In the genomic region with DNA sequence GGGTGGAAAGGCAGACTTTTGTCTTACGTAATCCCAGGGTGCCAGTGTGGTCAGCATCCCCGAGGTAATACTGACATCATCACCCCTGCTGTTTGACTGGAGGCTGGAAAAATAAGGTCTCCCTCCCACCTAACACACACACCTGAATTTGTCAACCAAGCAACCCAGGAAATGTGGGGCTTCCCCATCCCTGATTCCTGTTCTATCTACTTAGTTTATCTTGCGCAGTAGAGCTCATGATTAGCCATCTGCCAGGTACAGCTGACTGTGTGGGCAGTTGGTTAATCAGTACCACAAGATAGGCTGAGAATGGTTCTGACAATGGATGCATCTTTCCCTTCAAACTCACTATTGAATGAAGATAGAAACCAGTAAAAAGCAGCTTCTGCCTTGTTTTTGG, we compare ENCODE assay signal across 21 mouse cellular contexts. TPM values are rescaled to one million over a fixed set of nuclear protein-coding genes. Genes with fewer than 3 reads are reported as not detected.
DNase-seq lines count a peak whose midpoint lies in the region; ATAC-seq and TF ChIP-seq lines count a peak whose summit lies in the region.
"Had no signal": no experiment of that assay in that cellular context is flagged by ENCODE, and none has a peak within 500 bp of the region (broad histone marks: within the 10 kb centered on the region; RNA-seq: fewer than 3 reads in every experiment).

No protein-coding gene starts in this region.

- TF ChIP-seq CTCF in left cerebral cortex, adult 2 months (IDR thresholded peaks at IDR 0.05): no peak

- DNase-seq in heart, adult 11 months: peak; percentile 83
- no peak for DNase-seq in heart, adult 18-20 months
- no peak for DNase-seq in left cerebral cortex, adult 2 months (ENCODE audit: extremely low spot score in 1 of 2, low spot score in 2 of 2)
- no peak for DNase-seq in left cerebral cortex, adult 8-10 months (ENCODE audit: low spot score in 2 of 2)
- DNase-seq in cerebellum, adult 8-10 months: peak; percentile 68
- peak; percentile 78 for DNase-seq in layer of hippocampus, adult 9-11 months
- DNase-seq in adrenal gland, postnatal 14 days: no peak
- DNase-seq: adrenal gland, postnatal 25 days; lung, adult 2 months; lung, postnatal 36 days had no signal

- intact Hi-C loops in left cerebral cortex, adult 2 months (cut with DNase I): no loop called here

- no peak overlapping the region for H3K4me3 ChIP-seq in left cerebral cortex, adult 2 months
- H3K4me3 ChIP-seq: embryonic facial prominence, embryonic 10.5 days; hindbrain, embryonic 10.5 days; kidney, embryonic 15.5 days; limb, embryonic 10.5 days; midbrain, embryonic 10.5 days; neural tube, embryonic 15.5 days had no signal

- H3K27ac ChIP-seq in left cerebral cortex, adult 2 months: peak overlapping the region; percentile 67
- H3K27ac ChIP-seq: embryonic facial prominence, embryonic 10.5 days; hindbrain, embryonic 10.5 days; kidney, embryonic 15.5 days; limb, embryonic 10.5 days; midbrain, embryonic 10.5 days; neural tube, embryonic 15.5 days had no signal

- ATAC-seq in monocyte, adult 5-6 weeks (replicated peaks; ENCODE audit: insufficient number of reproducible peaks, low FRiP score, low TSS enrichment, poor library complexity, severe bottlenecking): no peak
- ATAC-seq: activated CD4-positive, CD25-positive, alpha-beta regulatory T cell, adult 4 months; forebrain, embryonic 14.5 days; inflammation-experienced regulatory T-cells, adult 6 months had no signal

RNA-seq across cellular contexts. Expression of gene Cpe, which starts 28.0 kb away (rescaled TPM):
- 100 to 1,000 TPM; 259 to 260 TPM for total RNA-seq in heart, adult 18-20 months (2021)
- 1,000 to 10,000 TPM; 1,948 to 2,026 TPM for total RNA-seq in left cerebral cortex, adult 2 months (2021)
- 1,000 to 10,000 TPM; 2,072 to 2,143 (median 2,114) TPM for total RNA-seq in left cerebral cortex, adult 8-10 months (2022)
- 437 and 476 TPM in 2 replicates for total RNA-seq in adrenal gland, postnatal 14 days (2021)
- total RNA-seq in monocyte, adult 5-6 weeks (2017): 0.19 to 0.57 TPM in 2 of 3 replicates, not detected in the other
- total RNA-seq: granulocyte monocyte progenitor cell, adult 5-6 weeks had no signal

Comparison
In these comparisons a context has a peak if more than half of its experiments do, and no peak if none do; other contexts are left out.
1. DNase-seq: peak in heart, adult 11 months (single experiment), cerebellum, adult 8-10 months (single experiment) and layer of hippocampus, adult 9-11 months (single experiment); none in heart, adult 18-20 months (0 of 2), left cerebral cortex, adult 2 months (0 of 2), left cerebral cortex, adult 8-10 months (0 of 2) and adrenal gland, postnatal 14 days (single experiment).
2. RNA of gene Cpe, which starts 28.0 kb away (total RNA-seq): 2,072 to 2,143 TPM in left cerebral cortex, adult 8-10 months, 1,948 to 2,026 TPM in left cerebral cortex, adult 2 months, 437 to 476 TPM in adrenal gland, postnatal 14 days and 259 to 260 TPM in heart, adult 18-20 months; 0.19 to 0.57 TPM in monocyte, adult 5-6 weeks; every median in the first group is over 100 times any median in the second.